Mouse (Mus musculus) lung, postnatal 0 days (tissue): Measurements from ENCODE around the gene BC052040. TPM values are rescaled to one million over a fixed set of nuclear protein-coding genes. Genes with fewer than 3 reads are reported as not detected.
A peak's percentile ranks its signal among the peaks of the same experiment; 100 is the strongest.

Experiments used
- ATAC-seq: fragments of 200-750 bp; cut with Nextera tagmentation; 2 replicates; pipeline ENCODE4 v1.8.0; 2017; ENCODE audit warnings: moderate library complexity
- DNase-seq: peaks from one replicate; pipeline ENCODE4 v3.0.0-alpha.2; 2016; ENCODE audit warnings: low spot score
- H3K27ac ChIP-seq: fragments of 300-500 bp; sonication (generic); 2 replicates; pipeline ENCODE4 v1.5.1; 2014; ENCODE audit warnings: antibody characterized with exemption, mild to moderate bottlenecking, low read length, mixed read lengths
- H3K27me3 ChIP-seq: fragments of 300-500 bp; sonication (generic); replicated peaks from 2 replicates; pipeline ENCODE4 v1.6.1; 2014; ENCODE audit warnings: low read length, mixed read lengths; ENCODE audit not compliant: insufficient read depth
- H3K36me3 ChIP-seq: fragments of 300-500 bp; sonication (generic); 2 replicates; pipeline ENCODE4 v1.6.1; 2014; ENCODE audit warnings: low read length, mixed read lengths; ENCODE audit not compliant: insufficient read depth
- H3K4me1 ChIP-seq: fragments of 300-500 bp; sonication (generic); 2 replicates; pipeline ENCODE4 v1.6.1; 2014; ENCODE audit warnings: antibody characterized with exemption, low read depth, low read length, mixed read lengths; ENCODE audit not compliant: insufficient read depth
- H3K4me2 ChIP-seq: fragments of 300-500 bp; sonication (generic); replicated peaks from 2 replicates; pipeline ENCODE4 v1.6.1; 2014; ENCODE audit warnings: low read depth, mild to moderate bottlenecking, low read length, moderate library complexity, mixed read lengths
- H3K4me3 ChIP-seq: fragments of 300-500 bp; sonication (generic); 2 replicates; pipeline ENCODE4 v1.5.1; 2014; ENCODE audit warnings: low read depth, low read length
- H3K9ac ChIP-seq: fragments of 300-500 bp; sonication (generic); replicated peaks from 2 replicates; pipeline ENCODE4 v1.6.1; 2014; ENCODE audit warnings: low read depth, mild to moderate bottlenecking
- H3K9me3 ChIP-seq: fragments of 300-500 bp; sonication (generic); 2 replicates; pipeline ENCODE4 v1.6.1; 2016; ENCODE audit warnings: low read length, mixed read lengths
- CTCF ChIP-seq: IDR thresholded peaks from 2 replicates; pipeline ENCODE4 v1.5.1; 2016; ENCODE audit warnings: antibody characterized with exemption, mild to moderate bottlenecking
- EP300 ChIP-seq: IDR thresholded peaks from 2 replicates; pipeline ENCODE4 v1.6.1; 2016; ENCODE audit warnings: antibody characterized with exemption, mild to moderate bottlenecking, control low read depth
- WGBS: fragments of 180-500 bp; shearing (Covaris S2); extraction: QIAGEN DNeasy Blood & Tissue Kit; methylation state at CpG from one replicate; pipeline ENCODE4 v1.1.7; 2014; 5-methylcytosine and 5-hydroxymethylcytosine counted together
- polyA plus RNA-seq: library from polyadenylated mRNA; unstranded; fragments of >200 nt; fragmentation: Nextera tagmentation; extraction: Ambion mirVana; gene quantifications from 2 replicates; pipeline ENCODE4 v1.2.1, GENCODE M21; 2015

BC052040 gene
- polyA plus RNA-seq, 1 experiment from 2014 or later: 1.6 TPM

DNA sequence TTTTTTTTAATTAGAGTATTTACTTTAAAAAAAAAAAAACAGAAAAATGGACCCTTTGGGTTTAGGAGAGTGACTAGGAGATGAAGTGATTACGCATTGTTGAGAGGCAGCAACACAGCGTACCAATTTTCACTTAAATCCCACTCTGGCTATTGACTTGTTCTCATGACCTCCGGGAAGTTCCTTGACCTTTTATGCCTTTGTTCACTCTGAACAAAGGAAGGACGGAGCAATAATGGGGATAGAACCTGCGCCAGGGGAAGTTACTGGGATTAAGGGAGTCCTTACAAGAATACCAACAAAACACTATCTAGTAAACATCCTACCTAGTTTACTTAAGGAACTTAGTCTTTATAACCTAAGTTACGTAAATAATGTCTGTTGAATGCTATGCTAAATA lies 1.5 kb upstream of the BC052040 start:
- no peaks in the 10 kb centered on the region for H3K27me3 ChIP-seq
- no peak for ATAC-seq
- 63% methylated on average over 6 of the region's 6 CpGs for WGBS
- H3K27ac ChIP-seq: no peak overlapping the region
- H3K36me3 ChIP-seq: no peaks in the 10 kb centered on the region
- H3K4me3 ChIP-seq: no peak overlapping the region
- DNase-seq: no peak
- no peak overlapping the region for H3K9ac ChIP-seq
- peaks cover 3% of the 10 kb centered on the region; the same call in 1 of the 2 replicates for H3K4me1 ChIP-seq
- no peaks in the 10 kb centered on the region for H3K9me3 ChIP-seq
- H3K4me2 ChIP-seq: no peak overlapping the region
- TF ChIP-seq CTCF (no peak), EP300 (no peak)

DNA sequence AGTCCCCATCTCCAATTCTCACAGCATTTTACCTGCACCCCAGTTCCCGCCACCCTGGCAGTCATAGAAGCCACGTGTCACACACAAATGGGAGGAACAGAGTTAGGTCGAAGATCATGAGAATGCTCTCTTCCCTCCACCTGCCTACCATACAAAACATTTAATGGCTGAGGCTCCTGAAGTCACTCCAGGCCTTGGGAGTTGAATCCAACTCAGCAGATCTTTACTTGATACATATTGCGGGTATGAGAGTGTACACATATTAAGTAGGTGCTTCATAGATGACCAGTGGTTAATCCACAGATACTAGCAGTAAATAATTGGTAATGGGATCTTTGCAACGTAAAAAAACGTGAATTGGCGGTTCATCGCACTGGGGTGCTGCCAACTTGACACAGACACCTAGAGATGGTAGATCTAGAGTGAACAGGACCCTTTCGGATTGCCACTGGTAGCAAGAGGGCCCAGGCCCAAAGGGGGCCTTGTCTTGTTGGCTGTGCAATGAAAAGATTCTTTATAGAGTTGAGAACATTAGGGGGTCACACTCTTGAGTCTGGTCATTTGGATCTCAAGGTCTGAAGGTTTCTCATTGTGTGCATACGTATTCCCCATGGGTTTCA lies 583 bp downstream of the BC052040 start:
- Histone ChIP-seq H3K4me1 (peaks cover 3% of the 10 kb centered on the region; the same call in 1 of the 2 replicates), H3K9ac (peak overlapping the region; percentile 65), H3K27me3 (no peaks in the 10 kb centered on the region), H3K36me3 (no peaks in the 10 kb centered on the region), H3K9me3 (no peaks in the 10 kb centered on the region), H3K4me2 (peak overlapping the region; percentile 67), H3K4me3 (peak overlapping the region; percentile 89), H3K27ac (no peak overlapping the region)
- no peak for TF ChIP-seq EP300
- TF ChIP-seq CTCF: no peak
- WGBS: 67% methylated on average over 10 of the region's 10 CpGs
- ATAC-seq (no peak), DNase-seq (no peak)

DNA sequence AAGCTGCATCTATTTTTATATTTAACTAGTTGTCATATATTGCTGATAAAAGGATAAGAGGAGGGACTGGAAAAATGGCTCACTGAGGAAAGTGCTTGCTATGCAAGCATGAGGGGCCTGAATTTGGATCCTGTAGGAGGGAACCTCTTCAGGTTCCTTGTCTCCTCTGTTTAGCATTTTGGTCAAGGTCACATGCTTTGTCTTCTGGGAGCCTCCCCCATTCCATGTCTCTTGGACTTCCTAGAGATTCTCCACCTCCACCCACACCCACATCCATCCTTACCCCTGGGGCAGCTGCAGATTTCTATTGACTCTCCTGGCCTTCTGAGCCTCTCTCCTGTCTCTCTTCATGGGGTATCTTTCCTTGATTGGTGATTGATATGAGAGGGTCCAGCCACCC lies 2.3 kb downstream of the BC052040 start:
- Histone ChIP-seq H3K9me3 (no peaks in the 10 kb centered on the region), H3K4me1 (peaks cover 3% of the 10 kb centered on the region; the same call in 1 of the 2 replicates), H3K9ac (no peak overlapping the region), H3K4me2 (no peak overlapping the region), H3K27ac (no peak overlapping the region), H3K36me3 (no peaks in the 10 kb centered on the region), H3K4me3 (no peak overlapping the region), H3K27me3 (no peaks in the 10 kb centered on the region)
- DNase-seq (no peak), ATAC-seq (no peak)
- no peak for TF ChIP-seq CTCF
- no peak for TF ChIP-seq EP300

DNA sequence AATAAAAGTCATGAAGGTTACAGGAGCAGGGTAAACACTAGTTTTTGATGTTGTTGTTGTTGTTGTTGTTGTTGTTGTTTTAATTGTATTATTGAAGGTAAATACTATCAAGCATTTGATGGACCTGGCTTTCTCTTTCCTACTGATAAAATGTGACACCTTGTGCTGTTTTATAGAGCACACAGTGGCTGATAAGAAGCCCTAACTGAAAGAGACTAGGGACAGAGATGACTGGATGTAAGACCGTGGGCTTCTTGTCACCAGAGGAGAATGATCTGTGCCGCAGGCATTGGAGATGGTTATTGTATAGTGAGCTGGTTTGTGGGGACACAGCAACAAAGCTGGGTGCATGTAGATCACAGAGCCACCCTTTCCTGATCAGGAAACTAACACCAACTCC lies 9.1 kb downstream of the BC052040 start:
- Histone ChIP-seq H3K4me1 (no peaks in the 10 kb centered on the region; the same call in 1 of the 2 replicates), H3K9ac (no peak overlapping the region), H3K27me3 (no peaks in the 10 kb centered on the region), H3K4me2 (no peak overlapping the region), H3K36me3 (no peaks in the 10 kb centered on the region), H3K27ac (no peak overlapping the region), H3K4me3 (no peak overlapping the region), H3K9me3 (no peaks in the 10 kb centered on the region)
- DNase-seq: no peak
- TF ChIP-seq CTCF (no peak), EP300 (no peak)
- ATAC-seq: no peak
- WGBS: 82% methylated on average over 2 of the region's 2 CpGs

DNA sequence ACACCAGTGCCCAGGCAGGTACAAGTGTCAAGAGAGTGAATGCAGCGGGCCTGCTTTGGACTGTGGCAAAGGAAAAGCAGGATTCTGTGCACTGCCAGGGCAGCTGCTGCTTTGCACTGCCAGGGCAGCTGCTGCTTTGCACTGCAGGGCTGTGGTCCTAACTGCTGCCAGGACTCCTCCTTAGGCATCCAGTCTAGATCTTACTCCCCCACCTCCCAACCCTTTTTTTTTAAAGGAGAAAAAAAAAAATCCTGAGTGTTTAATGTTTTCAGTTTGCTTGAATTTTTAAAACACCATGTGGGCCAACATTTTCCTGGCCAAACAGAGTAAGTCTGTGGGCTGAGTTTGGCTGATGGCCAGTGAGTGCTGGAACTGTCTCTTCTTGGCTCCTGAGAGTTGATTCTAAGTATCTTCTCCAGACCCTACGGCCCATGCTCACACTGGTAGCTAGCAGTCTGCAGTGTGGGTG lies 11.2 kb downstream of the BC052040 start:
- no peak overlapping the region for H3K27ac ChIP-seq
- no peaks in the 10 kb centered on the region for H3K9me3 ChIP-seq
- 16% methylated on average over 2 of the region's 2 CpGs for WGBS
- TF ChIP-seq CTCF (no peak), EP300 (no peak)
- H3K36me3 ChIP-seq: no peaks in the 10 kb centered on the region
- no peaks in the 10 kb centered on the region for H3K27me3 ChIP-seq
- ATAC-seq (peak; percentile 61), DNase-seq (peak; percentile 58)
- no peak overlapping the region for H3K9ac ChIP-seq
- no peak overlapping the region for H3K4me2 ChIP-seq
- H3K4me1 ChIP-seq: no peaks in the 10 kb centered on the region; the same call in 1 of the 2 replicates
- no peak overlapping the region for H3K4me3 ChIP-seq

DNA sequence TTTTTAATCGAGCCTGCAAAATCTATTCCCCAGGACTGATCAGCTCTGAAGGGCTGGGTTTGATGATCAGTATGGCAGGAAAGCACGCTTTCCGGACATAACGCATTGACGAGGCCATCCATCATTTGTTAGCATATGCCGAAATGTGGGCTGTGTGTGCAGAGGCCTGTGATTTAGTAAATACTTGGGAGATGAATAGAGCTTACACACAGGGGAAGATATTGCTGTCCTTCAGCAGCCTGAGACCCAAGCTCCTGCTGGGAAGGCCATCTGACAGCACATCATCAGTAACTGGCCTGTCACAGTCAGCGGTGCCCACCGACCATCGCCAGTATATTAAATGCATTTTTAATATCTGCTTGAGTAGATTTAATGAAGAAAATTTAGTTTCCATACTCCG lies 15.5 kb downstream of the BC052040 start:
- Histone ChIP-seq H3K9ac (no peak overlapping the region), H3K27ac (no peak overlapping the region), H3K4me1 (no peaks in the 10 kb centered on the region), H3K36me3 (no peaks in the 10 kb centered on the region), H3K9me3 (no peaks in the 10 kb centered on the region), H3K4me3 (no peak overlapping the region), H3K4me2 (no peak overlapping the region), H3K27me3 (no peaks in the 10 kb centered on the region)
- TF ChIP-seq CTCF (no peak), EP300 (no peak)
- no peak for DNase-seq
- ATAC-seq: no peak
- 62% methylated on average over 10 of the region's 10 CpGs for WGBS

DNA sequence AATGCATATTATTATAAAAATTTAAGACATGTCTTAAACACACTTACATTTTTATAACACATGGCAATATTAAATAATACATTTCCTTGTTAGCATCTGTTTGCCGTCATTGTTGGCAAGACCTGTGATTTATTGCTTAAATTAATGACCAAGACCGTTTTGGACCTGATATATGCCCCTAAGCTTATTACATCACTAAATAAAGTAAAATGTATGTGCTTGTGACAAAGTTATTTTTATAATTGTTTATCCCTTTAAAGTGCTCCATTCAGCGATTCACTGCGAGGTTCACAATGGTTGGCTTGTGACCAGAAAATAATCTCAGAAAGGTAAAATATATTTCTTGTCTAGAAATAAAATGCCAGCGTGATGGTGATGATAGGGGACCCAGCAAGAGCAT lies 16.8 kb downstream of the BC052040 start:
- Histone ChIP-seq H3K27me3 (no peaks in the 10 kb centered on the region), H3K36me3 (no peaks in the 10 kb centered on the region), H3K4me3 (no peak overlapping the region), H3K4me2 (no peak overlapping the region), H3K9ac (no peak overlapping the region), H3K4me1 (no peaks in the 10 kb centered on the region), H3K27ac (no peak overlapping the region), H3K9me3 (no peaks in the 10 kb centered on the region)
- DNase-seq (no peak), ATAC-seq (no peak)
- 55% methylated on average over 5 of the region's 5 CpGs for WGBS
- no peak for TF ChIP-seq CTCF
- no peak for TF ChIP-seq EP300
